Mouse (Mus musculus): ENCODE measurements around the gene 4930426L09Rik. TPM values are rescaled to one million over a fixed set of nuclear protein-coding genes. Genes with fewer than 3 reads are reported as not detected.

The 4930426L09Rik gene
- total RNA-seq, 2 experiments from 2014 or later, result 1.3 to 1.8 TPM

DNA sequence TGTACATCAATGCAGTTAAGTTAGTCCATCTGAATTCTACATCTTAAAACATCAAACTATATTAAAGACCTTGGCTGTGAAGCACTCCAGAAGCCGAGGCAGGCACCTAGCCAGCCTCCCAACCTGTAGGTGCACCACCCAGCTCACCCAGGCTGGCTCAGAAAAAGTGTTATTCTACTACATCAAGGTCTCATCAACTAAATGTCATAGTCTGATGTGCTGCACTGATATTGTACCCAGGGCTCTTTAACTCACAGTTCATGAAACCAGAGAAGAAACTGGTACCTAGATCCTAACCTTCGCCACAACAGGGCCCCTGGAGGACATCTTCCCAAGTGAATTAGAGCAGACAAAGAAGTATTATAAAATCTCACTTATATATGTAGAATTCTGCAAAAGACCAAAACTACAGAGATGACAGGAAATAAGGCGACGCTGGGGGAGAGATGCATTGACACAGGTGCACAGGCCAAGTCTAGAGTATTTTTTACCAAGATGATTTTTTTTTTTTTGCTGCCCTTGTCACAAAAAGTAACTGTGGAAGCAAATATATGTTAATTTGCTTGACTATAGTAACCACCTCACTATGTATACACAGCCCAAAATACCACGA is 30.6 kb upstream of the 4930426L09Rik start:
- DNase-seq (ENCODE audit: low spot score in 2 of 2), result no peak
- intact Hi-C loops (cut with DNase I), result no loop called here

DNA sequence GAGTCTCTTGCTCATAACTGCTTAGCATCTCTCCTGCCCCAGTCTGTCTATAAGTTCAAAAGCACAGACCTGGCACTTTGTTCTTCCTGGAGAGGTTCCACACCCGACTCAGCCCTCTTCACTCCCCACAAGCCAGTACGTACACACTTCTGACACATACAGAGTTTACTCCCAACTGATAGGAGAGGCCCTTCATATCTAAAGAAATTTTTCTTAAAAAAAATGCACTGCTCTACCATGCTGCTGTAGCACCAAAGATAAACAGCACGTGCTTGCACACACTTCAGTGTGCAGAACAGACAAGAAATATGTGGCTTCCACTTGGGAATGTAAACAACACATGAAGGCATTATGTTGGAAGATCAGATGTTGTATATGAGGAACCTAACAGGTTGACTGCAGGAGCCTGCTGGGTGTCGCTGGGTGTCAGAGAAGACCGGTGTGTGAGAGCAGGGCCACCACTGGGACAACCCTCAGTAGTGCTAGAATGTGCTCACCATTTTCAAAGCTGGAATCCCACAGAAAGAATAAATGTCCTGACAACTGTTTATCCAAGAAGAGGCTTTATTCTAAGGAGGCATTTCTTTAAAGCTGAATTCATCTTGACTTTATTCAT is 29.0 kb upstream of the 4930426L09Rik start:
- DNase-seq (ENCODE audit: low spot score in 2 of 2), result no peak
- intact Hi-C loops (cut with DNase I), result no loop called here

- intact Hi-C loops (cut with DNase I), result no loop called here
- DNase-seq (ENCODE audit: low spot score in 2 of 2), result no peak
Measured at GRCm38 (mm10) chr2:18970461-18970860, 27.7 kb upstream of the 4930426L09Rik start.

- DNase-seq (ENCODE audit: low spot score in 2 of 2), result no peak
- intact Hi-C loops (cut with DNase I), result no loop called here
Measured at GRCm38 (mm10) chr2:18971564-18971963, 26.6 kb upstream of the 4930426L09Rik start.

GRCm38 (mm10) chr2:18974882-18975645 is 23.1 kb upstream of the 4930426L09Rik start:
- intact Hi-C loops (cut with DNase I), result no loop called here
- DNase-seq (ENCODE audit: low spot score in 2 of 2), result no peak

DNA sequence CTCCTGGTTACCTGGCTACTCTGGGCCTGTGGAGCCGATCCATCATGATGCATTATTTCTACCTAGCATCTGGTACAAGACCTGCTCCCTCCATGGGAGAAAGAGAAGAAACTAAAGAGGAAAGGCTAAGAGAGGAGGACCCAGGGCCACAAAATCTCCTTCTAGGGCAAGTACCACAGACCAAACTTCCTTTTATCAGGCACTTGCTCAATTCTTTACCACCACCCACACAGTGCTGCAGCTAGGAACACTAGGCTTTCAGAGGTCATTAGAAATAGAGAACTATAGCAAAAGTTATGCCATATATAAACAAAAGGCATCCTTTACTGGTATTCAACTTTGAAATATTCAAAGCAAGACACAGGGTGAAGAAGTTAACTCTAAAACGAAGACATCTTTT is 22.0 kb upstream of the 4930426L09Rik start:
- intact Hi-C loops (cut with DNase I), result no loop called here
- no peak for DNase-seq (ENCODE audit: low spot score in 2 of 2)

- DNase-seq (ENCODE audit: low spot score in 2 of 2), result no peak
- intact Hi-C loops (cut with DNase I), result no loop called here
Measured at GRCm38 (mm10) chr2:18977201-18977805, 20.8 kb upstream of the 4930426L09Rik start.

DNA sequence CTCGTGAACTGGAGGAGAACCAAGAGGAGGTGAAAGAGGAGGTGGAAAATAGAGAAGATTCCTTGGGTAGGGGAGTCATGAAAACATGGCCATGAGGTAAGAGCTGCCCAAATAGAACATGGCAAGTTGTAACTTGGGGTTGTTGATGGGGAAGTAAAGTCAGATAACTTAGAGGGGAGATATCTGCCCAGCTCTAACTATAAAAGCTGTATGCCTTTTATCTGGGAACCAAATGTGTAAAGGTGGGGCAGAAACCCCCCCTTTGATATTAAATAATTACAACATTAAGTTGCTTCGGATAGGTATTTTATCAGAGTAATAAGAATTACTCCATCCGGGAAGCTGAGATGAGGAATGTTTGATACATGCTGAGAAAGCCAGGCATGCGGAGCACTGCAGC is 19.1 kb upstream of the 4930426L09Rik start:
- intact Hi-C loops (cut with DNase I), result no loop called here
- no peak for DNase-seq (ENCODE audit: low spot score in 2 of 2)

GRCm38 (mm10) chr2:18979675-18980074 is 18.5 kb upstream of the 4930426L09Rik start:
- intact Hi-C loops (cut with DNase I), result no loop called here
- peak in 1 of 2 experiments; percentile 53 for DNase-seq (ENCODE audit: low spot score in 2 of 2)

GRCm38 (mm10) chr2:18982581-18982980 is 15.6 kb upstream of the 4930426L09Rik start:
- intact Hi-C loops (cut with DNase I), result no loop called here
- no peak for DNase-seq (ENCODE audit: low spot score in 2 of 2)

DNA sequence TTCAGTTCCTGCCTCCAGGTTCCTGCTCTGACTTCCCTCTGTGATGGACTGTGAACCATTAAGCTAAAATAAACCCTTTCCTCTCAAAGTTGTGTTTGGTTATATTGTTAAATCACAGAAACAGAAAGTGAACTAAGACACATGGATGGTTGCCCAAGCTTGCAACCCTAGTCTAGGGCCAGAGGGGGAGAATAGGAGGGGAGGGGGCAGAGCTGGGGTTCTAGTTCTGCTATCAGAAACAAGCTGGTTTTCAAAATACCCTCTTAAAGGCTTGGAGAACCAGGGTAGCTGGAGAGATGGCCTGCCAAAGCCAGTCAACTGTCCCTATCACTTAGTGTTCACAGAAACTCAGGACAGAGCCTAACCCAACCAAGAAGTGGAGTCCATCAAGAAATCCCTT is 14.6 kb upstream of the 4930426L09Rik start:
- intact Hi-C loops (cut with DNase I), result no loop called here
- no peak for DNase-seq (ENCODE audit: low spot score in 2 of 2)

DNA sequence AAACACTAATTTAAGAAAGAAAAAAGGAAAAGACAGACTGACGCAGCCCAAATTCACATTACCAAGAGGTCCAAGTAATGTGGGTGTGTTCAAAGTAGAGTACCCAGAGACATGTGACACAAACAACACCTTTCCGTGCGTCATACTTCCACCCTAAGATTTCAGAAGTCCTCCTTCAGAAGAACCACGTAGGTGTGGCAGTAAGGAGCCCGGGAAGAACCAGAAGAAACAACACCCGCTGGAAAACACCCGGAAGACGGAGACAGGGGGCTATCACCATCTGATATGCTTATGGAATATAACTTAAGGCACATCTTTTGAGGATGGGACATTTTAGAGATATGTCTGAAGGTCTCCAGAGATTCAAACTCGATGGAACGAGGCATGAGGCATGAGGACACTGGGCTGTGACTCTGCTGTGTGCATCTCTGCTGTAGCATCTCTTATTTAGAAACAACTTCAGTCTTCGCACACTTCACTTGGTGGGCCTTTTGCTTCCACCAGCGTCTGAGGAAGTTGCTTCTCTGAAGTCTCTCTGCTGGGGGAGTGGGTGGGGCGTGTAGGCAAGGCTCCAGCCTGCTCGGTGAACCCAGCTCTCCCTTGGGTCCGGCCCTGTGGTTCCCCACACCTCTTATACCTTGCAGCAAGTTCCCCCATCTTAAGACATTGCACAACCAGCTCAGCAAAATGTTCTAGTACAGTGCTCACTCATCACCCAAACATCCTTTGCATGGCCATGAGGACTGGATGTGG is 13.9 kb upstream of the 4930426L09Rik start:
- peak; percentile 19 for DNase-seq (ENCODE audit: low spot score in 2 of 2)

GRCm38 (mm10) chr2:18985506-18985905 is 12.6 kb upstream of the 4930426L09Rik start:
- no peak for DNase-seq (ENCODE audit: low spot score in 2 of 2)
- intact Hi-C loops (cut with DNase I), result no loop called here

More for the DNA sequence above, 13.9 kb upstream of the 4930426L09Rik start:
- intact Hi-C loops (cut with DNase I), result no loop called here

DNA sequence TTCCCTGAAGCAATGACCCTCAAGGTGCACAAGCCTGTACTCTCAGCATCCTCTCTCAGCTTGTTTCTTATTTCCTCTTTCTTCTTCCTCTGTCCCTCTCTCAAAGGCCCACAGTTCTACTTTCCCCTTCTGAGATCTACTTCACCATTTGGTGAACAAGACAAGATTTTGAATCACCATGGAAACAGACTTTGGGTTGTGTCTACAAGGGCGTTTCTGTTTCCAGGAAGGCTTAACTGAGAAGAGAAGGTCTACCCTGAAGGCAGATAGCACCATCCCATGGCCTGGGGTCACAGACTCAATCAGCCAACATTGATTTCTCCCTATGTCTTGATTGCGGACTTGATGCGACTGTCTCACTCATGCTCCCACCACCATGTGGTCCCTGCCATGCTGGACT is 9.3 kb upstream of the 4930426L09Rik start:
- intact Hi-C loops (cut with DNase I), result no loop called here
- DNase-seq (ENCODE audit: low spot score in 2 of 2), result no peak

- DNase-seq (ENCODE audit: low spot score in 2 of 2), result no peak
- intact Hi-C loops (cut with DNase I), result loop anchor here (10.0 kb wide), 1 partner anchor 78 kb away; no protein-coding TSS in a partner anchor
Measured at GRCm38 (mm10) chr2:18992512-18993510, 5.3 kb upstream of the 4930426L09Rik start.

DNA sequence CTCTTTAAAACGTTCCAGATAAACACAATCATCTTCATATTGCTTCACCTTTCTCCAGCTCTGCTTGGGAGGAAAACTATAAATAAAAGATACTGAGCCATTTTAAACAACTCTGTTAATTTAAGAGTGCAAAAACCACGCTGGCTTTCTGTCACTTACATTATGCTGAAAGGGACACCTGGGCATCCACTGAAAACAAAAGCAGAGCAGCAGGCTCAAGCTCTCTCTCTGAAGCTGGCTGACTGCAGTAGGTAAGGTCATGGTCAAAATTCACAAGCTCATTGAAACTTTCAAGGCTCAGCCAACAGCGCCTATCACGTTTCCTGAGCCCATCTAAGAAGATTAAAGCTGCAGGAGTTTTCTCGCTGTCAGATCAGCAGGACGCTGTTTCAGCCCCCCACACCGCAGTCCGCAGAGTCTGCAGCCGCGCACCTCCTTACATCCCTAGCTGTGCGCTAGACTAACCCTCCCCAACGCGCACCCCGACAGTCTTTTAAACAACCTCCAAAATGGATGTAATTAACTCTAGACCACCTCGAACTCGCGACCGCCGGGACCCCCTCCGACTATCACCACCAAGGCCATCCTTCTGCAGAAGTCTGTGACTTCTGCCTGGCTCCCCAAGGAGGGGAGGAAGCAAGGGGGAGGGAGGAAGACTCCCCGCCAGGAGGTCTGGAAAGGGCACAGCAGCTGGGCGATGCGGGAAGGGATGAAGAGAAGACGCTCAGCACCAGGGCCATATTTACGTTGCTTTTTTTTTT is 1.5 kb upstream of the 4930426L09Rik start:
- intact Hi-C loops (cut with DNase I), result loop anchor here (1.0 to 10.0 kb wide), 4 partner anchors 44 to 346 kb away; partner anchors contain the start of gene Bmi1

DNA sequence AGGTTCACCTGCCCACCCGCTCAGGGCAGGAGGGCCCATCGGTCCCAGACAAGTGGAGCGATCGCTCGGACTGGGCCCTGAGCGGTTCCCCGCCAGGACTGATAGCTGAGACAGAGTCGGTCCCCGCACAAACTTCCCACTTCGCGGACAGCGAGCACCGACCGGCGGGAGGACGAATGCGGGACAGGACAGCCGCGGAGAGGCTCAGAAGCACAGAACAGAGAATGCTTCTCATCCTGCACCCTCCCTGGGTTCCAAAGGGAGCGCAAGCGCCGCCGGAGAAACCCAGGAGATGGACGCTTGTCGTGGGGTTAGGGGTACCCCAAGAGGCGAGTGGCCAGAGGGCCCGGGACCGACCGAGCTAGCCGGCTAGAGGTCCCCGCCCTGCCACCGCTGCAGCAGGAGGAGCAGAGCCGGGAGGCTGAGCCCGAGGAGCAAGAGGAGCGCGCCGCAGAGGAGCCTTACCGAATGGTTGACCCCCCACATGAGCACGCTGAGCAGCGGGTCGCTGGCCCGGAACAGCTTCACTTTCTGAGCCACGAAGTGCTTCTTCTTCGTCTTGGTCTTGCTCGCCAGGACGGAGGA is 664 bp upstream of the 4930426L09Rik start:
- intact Hi-C loops (cut with DNase I), result loop anchor here (1.0 to 10.0 kb wide), 4 partner anchors 45 to 345 kb away; partner anchors contain the start of gene Bmi1

More for the DNA sequence above, 1.5 kb upstream of the 4930426L09Rik start:
- peak; percentile 20 to 29 for DNase-seq (ENCODE audit: low spot score in 2 of 2)

More for the DNA sequence above, 664 bp upstream of the 4930426L09Rik start:
- DNase-seq (ENCODE audit: low spot score in 2 of 2), result peak in 1 of 2 experiments; percentile 46

Data from left cerebral cortex, postnatal 25 days (tissue).